Mouse (Mus musculus) sigmoid colon, adult 10 weeks (tissue): ENCODE data around the gene Olfr441. TPM values are rescaled to one million over a fixed set of nuclear protein-coding genes. Genes with fewer than 3 reads are reported as not detected.

Source experiments
- polyA plus RNA-seq: library from polyadenylated mRNA; stranded (reverse); fragments of 350-450 nt; fragmentation: Illumina TruSeq; extraction: RNeasy Lipid Tissue Mini Kit (QIAGEN cat#74804); gene quantifications from one replicate; pipeline ENCODE4 v1.2.3, GENCODE M21; 2014; ENCODE audit warnings: low read depth, low replicate concordance

The Olfr441 gene
- polyA plus RNA-seq, result not detected

DNA sequence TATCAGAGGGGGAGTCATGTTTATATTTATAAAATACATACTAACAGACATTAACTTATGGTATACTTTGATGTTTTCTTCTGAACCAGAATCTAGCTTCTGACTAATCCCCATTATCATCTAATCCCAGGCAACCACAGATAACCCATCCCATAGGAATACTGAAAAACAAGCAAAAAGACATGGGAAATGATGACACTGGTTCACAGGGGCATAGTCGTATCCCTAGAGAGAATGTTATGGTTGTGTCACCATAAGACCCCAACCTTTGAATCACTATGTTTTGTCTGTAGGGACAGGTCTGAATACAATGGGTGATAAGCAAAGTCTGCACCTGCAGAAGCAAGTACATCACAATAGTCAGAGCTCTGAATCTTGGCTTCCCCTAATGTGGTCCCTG is at the start of gene Olfr441:
TSS of gene Olfr441 (plus strand) at position 301 of the 400 bp plus-strand sequence.

GRCm38 (mm10) chr6:43146267-43146666 is 40.1 kb downstream of the Olfr441 start, which contains the start of gene Olfr237-ps1:
Gene Olfr237-ps1 (plus strand): TSS chr6:43146567.

DNA sequence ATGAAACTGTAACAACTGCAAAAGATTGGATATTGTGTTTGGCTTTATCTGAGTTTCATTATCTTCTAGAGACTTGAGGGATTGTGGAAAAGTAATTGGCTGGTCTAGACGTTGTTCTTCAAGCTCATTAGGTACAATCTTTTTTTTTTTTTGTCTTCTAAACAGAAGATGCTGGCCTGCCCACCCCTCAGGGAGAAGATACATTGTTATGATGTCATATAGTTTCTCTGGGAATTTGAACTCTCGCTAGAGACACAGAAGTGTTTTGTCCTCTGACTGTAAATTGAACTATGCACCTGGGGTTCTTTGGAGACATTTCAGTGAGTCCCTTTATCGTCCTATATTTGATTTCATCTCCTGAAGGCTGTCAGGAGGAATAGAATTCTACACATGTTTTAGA is 56.8 kb downstream of the Olfr441 start, which contains the start of gene Olfr437:
TSS of gene Olfr437 (plus strand) at position 301 of the 400 bp plus-strand sequence.

Other genes starting within 250 kb of the Olfr441 start
- not detected for gene Olfr448, start 215.9 kb upstream of the Olfr441 start, polyA plus RNA-seq
- gene Olfr447, start 197.5 kb upstream of the Olfr441 start, polyA plus RNA-seq, result not detected
- gene Olfr446, start 185.0 kb upstream of the Olfr441 start, polyA plus RNA-seq, result not detected
- gene Olfr444, start 157.3 kb upstream of the Olfr441 start, polyA plus RNA-seq, result not detected
- gene Olfr237-ps1, start 40.2 kb downstream of the Olfr441 start, polyA plus RNA-seq, result not detected
- not detected for gene Olfr437, start 56.9 kb downstream of the Olfr441 start, polyA plus RNA-seq
- not detected for gene Olfr13, start 65.8 kb downstream of the Olfr441 start, polyA plus RNA-seq
- gene Olfr435, start 90.8 kb downstream of the Olfr441 start, polyA plus RNA-seq, result not detected
- not detected for gene Olfr434, start 106.7 kb downstream of the Olfr441 start, polyA plus RNA-seq
- not detected for gene Olfr47, start 125.2 kb downstream of the Olfr441 start, polyA plus RNA-seq
- gene Arhgef5, start 159.2 kb downstream of the Olfr441 start, polyA plus RNA-seq, result 99.6 TPM
- not detected for gene Nobox, start 203.2 kb downstream of the Olfr441 start, polyA plus RNA-seq